Mouse (Mus musculus): ENCODE results near the gene Samm50.
A peak's percentile ranks its signal among the peaks of the same experiment; 100 is the strongest.

Gene Samm50

DNA sequence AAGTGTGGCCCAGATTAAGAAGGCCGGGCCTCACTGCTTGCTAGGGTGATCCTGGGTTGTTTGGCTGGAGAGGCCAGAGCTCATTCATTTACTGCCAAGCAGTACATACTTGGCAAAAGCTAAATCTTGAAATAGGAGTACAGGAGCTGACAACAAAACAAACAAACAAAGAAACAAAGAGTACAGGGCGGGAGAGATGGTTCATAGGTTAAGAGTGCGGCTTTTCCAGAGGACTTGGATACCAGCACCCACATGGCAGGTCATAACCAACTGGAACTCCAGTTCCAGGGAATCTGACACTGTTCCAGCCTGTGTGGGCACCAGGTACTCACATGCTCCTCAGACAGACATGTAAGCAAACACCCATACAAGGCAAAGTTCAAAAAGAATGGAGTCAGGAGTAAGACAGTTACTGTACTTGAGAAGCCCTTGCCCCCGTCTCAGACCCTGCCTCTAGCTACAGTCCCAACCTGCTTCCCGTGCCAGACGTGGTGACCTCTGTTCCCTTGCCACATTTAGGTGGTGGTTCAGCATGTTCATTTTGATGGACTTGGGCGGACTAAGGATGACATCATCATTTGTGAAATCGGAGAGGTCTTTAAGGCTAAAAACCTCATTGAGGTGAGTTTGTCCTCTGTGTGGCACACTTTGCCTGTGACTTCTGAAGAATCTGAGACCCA lies 4.6 kb downstream of the Samm50 start:
- Histone ChIP-seq H3K4me1 (replicated peaks; ENCODE audit: low read depth, low read length) (peaks cover 74% of the 10 kb centered on the region), H3K4me3 (replicated peaks; ENCODE audit: low read length) (no peak overlapping the region), H3K36me3 (ENCODE audit: insufficient read depth, low read length) (peaks cover 85% of the 10 kb centered on the region), H3K9me3 (ENCODE audit: low read length) (no peaks in the 10 kb centered on the region), H3K27me3 (ENCODE audit: insufficient read depth, low read length) (no peaks in the 10 kb centered on the region)
- TF ChIP-seq NANOG (IDR thresholded peaks at IDR 0.05; ENCODE audit: borderline replicate concordance, low read length) = no peak

DNA sequence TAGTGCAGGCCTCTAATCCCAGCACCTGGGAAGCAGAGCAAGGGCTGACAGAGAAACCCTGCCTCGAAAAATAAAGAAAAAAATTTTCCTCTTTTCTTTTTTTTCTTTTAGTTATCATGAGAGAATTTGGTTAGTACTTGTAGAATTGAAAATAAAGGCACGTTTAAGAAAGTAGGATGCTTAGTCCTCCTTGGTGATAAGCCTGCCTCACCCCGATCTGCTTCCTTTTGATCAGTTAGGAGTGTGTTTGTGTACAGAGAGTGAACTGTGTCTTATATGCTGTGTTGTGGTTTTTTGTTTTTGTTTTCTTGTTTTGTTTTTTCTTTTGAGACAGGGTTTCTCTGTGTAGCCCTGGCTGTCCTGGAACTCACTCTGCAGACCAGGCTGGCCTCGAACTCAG lies 15.3 kb downstream of the Samm50 start:
- no peak for TF ChIP-seq CTCF (conservative IDR thresholded peaks at IDR 0.05; ENCODE audit: low read length)
- TF ChIP-seq POU5F1 (IDR thresholded peaks at IDR 0.05; ENCODE audit: borderline replicate concordance, low read length) = no peak
- no peak for TF ChIP-seq NANOG (IDR thresholded peaks at IDR 0.05; ENCODE audit: borderline replicate concordance, low read length)
- no peaks in the 10 kb centered on the region for H3K9me3 ChIP-seq (ENCODE audit: low read length)
- H3K4me1 ChIP-seq (replicated peaks; ENCODE audit: low read depth, low read length) = peaks cover 44% of the 10 kb centered on the region
- no peaks in the 10 kb centered on the region for H3K27me3 ChIP-seq (ENCODE audit: insufficient read depth, low read length)
- H3K4me3 ChIP-seq (replicated peaks; ENCODE audit: low read length) = no peak overlapping the region
- H3K36me3 ChIP-seq (ENCODE audit: insufficient read depth, low read length) = peaks cover 98% of the 10 kb centered on the region

GRCm38 (mm10) chr15:84209517-84210412 lies 17.7 kb downstream of the Samm50 start:
- Histone ChIP-seq H3K4me3 (replicated peaks; ENCODE audit: low read length) (no peak overlapping the region), H3K27me3 (ENCODE audit: insufficient read depth, low read length) (no peaks in the 10 kb centered on the region), H3K36me3 (ENCODE audit: insufficient read depth, low read length) (peaks cover 98% of the 10 kb centered on the region), H3K9me3 (ENCODE audit: low read length) (no peaks in the 10 kb centered on the region), H3K4me1 (replicated peaks; ENCODE audit: low read depth, low read length) (peaks cover 57% of the 10 kb centered on the region)
- TF ChIP-seq POU5F1 (IDR thresholded peaks at IDR 0.05; ENCODE audit: borderline replicate concordance, low read length) (no peak), NANOG (IDR thresholded peaks at IDR 0.05; ENCODE audit: borderline replicate concordance, low read length) (no peak), CTCF (conservative IDR thresholded peaks at IDR 0.05; ENCODE audit: low read length) (no peak)

GRCm38 (mm10) chr15:84210461-84210860 lies 18.4 kb downstream of the Samm50 start:
- Histone ChIP-seq H3K4me1 (replicated peaks; ENCODE audit: low read depth, low read length) (peaks cover 60% of the 10 kb centered on the region), H3K36me3 (ENCODE audit: insufficient read depth, low read length) (peaks cover 98% of the 10 kb centered on the region), H3K27me3 (ENCODE audit: insufficient read depth, low read length) (no peaks in the 10 kb centered on the region), H3K4me3 (replicated peaks; ENCODE audit: low read length) (0 out of 2 replicates have a peak overlapping the region, but pooled peaks have one; percentile 3), H3K9me3 (ENCODE audit: low read length) (no peaks in the 10 kb centered on the region)
- TF ChIP-seq POU5F1 (IDR thresholded peaks at IDR 0.05; ENCODE audit: borderline replicate concordance, low read length) (no peak), NANOG (IDR thresholded peaks at IDR 0.05; ENCODE audit: borderline replicate concordance, low read length) (no peak), CTCF (conservative IDR thresholded peaks at IDR 0.05; ENCODE audit: low read length) (no peak)

GRCm38 (mm10) chr15:84210941-84211340 lies 18.9 kb downstream of the Samm50 start:
- H3K36me3 ChIP-seq (ENCODE audit: insufficient read depth, low read length) = peaks cover 97% of the 10 kb centered on the region
- peaks cover 65% of the 10 kb centered on the region for H3K4me1 ChIP-seq (replicated peaks; ENCODE audit: low read depth, low read length)
- 0 out of 2 replicates have a peak overlapping the region, but pooled peaks have one; percentile 3 for H3K4me3 ChIP-seq (replicated peaks; ENCODE audit: low read length)
- no peaks in the 10 kb centered on the region for H3K27me3 ChIP-seq (ENCODE audit: insufficient read depth, low read length)
- TF ChIP-seq NANOG (IDR thresholded peaks at IDR 0.05; ENCODE audit: borderline replicate concordance, low read length) (no peak), POU5F1 (IDR thresholded peaks at IDR 0.05; ENCODE audit: borderline replicate concordance, low read length) (no peak), CTCF (conservative IDR thresholded peaks at IDR 0.05; ENCODE audit: low read length) (no peak)
- H3K9me3 ChIP-seq (ENCODE audit: low read length) = no peaks in the 10 kb centered on the region

GRCm38 (mm10) chr15:84211564-84211963 lies 19.5 kb downstream of the Samm50 start:
- H3K36me3 ChIP-seq (ENCODE audit: insufficient read depth, low read length) = peaks cover 91% of the 10 kb centered on the region
- H3K27me3 ChIP-seq (ENCODE audit: insufficient read depth, low read length) = no peaks in the 10 kb centered on the region
- peaks cover 70% of the 10 kb centered on the region for H3K4me1 ChIP-seq (replicated peaks; ENCODE audit: low read depth, low read length)
- H3K4me3 ChIP-seq (replicated peaks; ENCODE audit: low read length) = no peak overlapping the region
- no peak for TF ChIP-seq CTCF (conservative IDR thresholded peaks at IDR 0.05; ENCODE audit: low read length)
- TF ChIP-seq POU5F1 (IDR thresholded peaks at IDR 0.05; ENCODE audit: borderline replicate concordance, low read length) = no peak
- no peak for TF ChIP-seq NANOG (IDR thresholded peaks at IDR 0.05; ENCODE audit: borderline replicate concordance, low read length)
- no peaks in the 10 kb centered on the region for H3K9me3 ChIP-seq (ENCODE audit: low read length)

GRCm38 (mm10) chr15:84212031-84212755 lies 20.2 kb downstream of the Samm50 start:
- Histone ChIP-seq H3K4me3 (replicated peaks; ENCODE audit: low read length) (no peak overlapping the region), H3K9me3 (ENCODE audit: low read length) (no peaks in the 10 kb centered on the region), H3K4me1 (replicated peaks; ENCODE audit: low read depth, low read length) (peaks cover 76% of the 10 kb centered on the region), H3K27me3 (ENCODE audit: insufficient read depth, low read length) (no peaks in the 10 kb centered on the region), H3K36me3 (ENCODE audit: insufficient read depth, low read length) (peaks cover 90% of the 10 kb centered on the region)
- TF ChIP-seq CTCF (conservative IDR thresholded peaks at IDR 0.05; ENCODE audit: low read length) (peak; percentile 98), NANOG (IDR thresholded peaks at IDR 0.05; ENCODE audit: borderline replicate concordance, low read length) (no peak)

DNA sequence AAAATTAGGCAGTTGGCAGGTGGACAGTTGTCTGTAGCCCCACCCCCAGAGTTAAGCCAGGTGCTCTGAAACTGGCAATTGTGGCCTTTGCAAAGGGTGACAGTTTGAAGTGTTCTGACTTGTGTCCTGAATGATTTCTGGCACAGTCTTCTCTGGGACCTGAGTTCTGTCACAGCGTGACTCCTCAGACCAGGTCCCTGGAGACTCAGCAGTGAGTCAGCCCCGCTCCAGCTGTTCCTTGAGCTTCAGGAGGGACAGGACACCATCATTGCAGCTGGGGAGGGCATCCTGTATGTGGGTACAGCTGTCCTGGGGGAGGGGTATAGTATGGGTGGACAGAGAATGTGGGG lies 20.7 kb downstream of the Samm50 start:
- peaks cover 82% of the 10 kb centered on the region for H3K4me1 ChIP-seq (replicated peaks; ENCODE audit: low read depth, low read length)
- H3K4me3 ChIP-seq (replicated peaks; ENCODE audit: low read length) = no peak overlapping the region
- TF ChIP-seq CTCF (conservative IDR thresholded peaks at IDR 0.05; ENCODE audit: low read length) (no peak), NANOG (IDR thresholded peaks at IDR 0.05; ENCODE audit: borderline replicate concordance, low read length) (no peak), POU5F1 (IDR thresholded peaks at IDR 0.05; ENCODE audit: borderline replicate concordance, low read length) (no peak)
- no peaks in the 10 kb centered on the region for H3K9me3 ChIP-seq (ENCODE audit: low read length)
- H3K36me3 ChIP-seq (ENCODE audit: insufficient read depth, low read length) = peaks cover 87% of the 10 kb centered on the region
- H3K27me3 ChIP-seq (ENCODE audit: insufficient read depth, low read length) = no peaks in the 10 kb centered on the region
